Mouse (Mus musculus) MEL (cell line): Measurements from ENCODE around the gene Gm9747. TPM values are rescaled to one million over a fixed set of nuclear protein-coding genes. Genes with fewer than 3 reads are reported as not detected.

Experiments
- DNase-seq: peaks from one replicate; pipeline ENCODE4 v3.0.0; 2011; ENCODE audit warnings: low read depth, low spot score
- H3K27ac ChIP-seq: 2 replicates; pipeline ENCODE4 v1.5.1; 2012; ENCODE audit warnings: low read depth, mild to moderate bottlenecking, control low read depth, low read length, moderate library complexity; ENCODE audit not compliant: control insufficient read depth
- H3K27me3 ChIP-seq, 2 experiments: fragments of 150-350 bp in 1 of 2; sonication (generic) in 1 of 2; 2 replicates each; pipeline ENCODE4 v1.6.1; 2012; ENCODE audit warnings: low read length in 2 of 2, mild to moderate bottlenecking in 2 of 2, improper control_type of control experiment in 1 of 2, moderate library complexity in 1 of 2; ENCODE audit not compliant: insufficient read depth in 2 of 2, control insufficient read depth in 1 of 2
- H3K36me3 ChIP-seq, 2 experiments: 2 replicates each; pipeline ENCODE4 v1.6.1; 2012 to 2014; ENCODE audit warnings: low read length in 2 of 2, improper control_type of control experiment in 1 of 2, inconsistent platforms in 1 of 2, mild to moderate bottlenecking in 1 of 2; ENCODE audit not compliant: insufficient read depth in 2 of 2, control insufficient read depth in 1 of 2
- H3K4me1 ChIP-seq, 2 experiments: fragments of 150-350 bp in 1 of 2; sonication (generic) in 1 of 2; 2 replicates each; pipeline ENCODE4 v1.6.1; 2012; ENCODE audit warnings: low read length in 2 of 2, improper control_type of control experiment in 1 of 2, mild to moderate bottlenecking in 1 of 2; ENCODE audit not compliant: insufficient read depth in 2 of 2, control insufficient read depth in 1 of 2
- H3K4me3 ChIP-seq, 2 experiments: fragments of 150-350 bp in 1 of 2; sonication (generic) in 1 of 2; 2 replicates each; pipeline ENCODE4 v1.5.1; 2012; ENCODE audit warnings: low read depth in 2 of 2, low read length in 2 of 2, mild to moderate bottlenecking in 2 of 2, moderate library complexity in 2 of 2, control low read depth in 1 of 2, improper control_type of control experiment in 1 of 2; ENCODE audit not compliant: control insufficient read depth in 1 of 2, insufficient read depth in 1 of 2
- H3K79me2 ChIP-seq: 2 replicates; pipeline ENCODE4 v1.6.1; 2012; ENCODE audit warnings: mild to moderate bottlenecking, low read length, moderate library complexity; ENCODE audit not compliant: control insufficient read depth, poor library complexity, insufficient read depth
- H3K9ac ChIP-seq: 2 replicates; pipeline ENCODE4 v1.6.1; 2012; ENCODE audit warnings: low read depth, mild to moderate bottlenecking, control low read depth, low read length, moderate library complexity; ENCODE audit not compliant: control insufficient read depth, poor library complexity, severe bottlenecking
- H3K9me3 ChIP-seq: fragments of 150-350 bp; sonication (generic); replicated peaks from 2 replicates; pipeline ENCODE4 v1.6.1; 2012; ENCODE audit warnings: mild to moderate bottlenecking, low read length, improper control_type of control experiment, moderate library complexity; ENCODE audit not compliant: insufficient read depth
- BHLHE40 ChIP-seq: IDR thresholded peaks from 2 replicates; pipeline ENCODE4 v1.6.1; 2012; ENCODE audit warnings: low read depth, mild to moderate bottlenecking, inconsistent platforms, low read length, improper control_type of control experiment, borderline replicate concordance
- CHD1 ChIP-seq: IDR thresholded peaks from 2 replicates; pipeline ENCODE4 v1.6.1; 2012; ENCODE audit warnings: low read depth, mild to moderate bottlenecking, inconsistent platforms, low read length, improper control_type of control experiment
- CTCF ChIP-seq, 3 experiments: IDR thresholded peaks in 2 of 3; conservative IDR thresholded peaks in 1 of 3; 2 replicates each; pipeline ENCODE4 v1.5.1; 2011 to 2012; ENCODE audit warnings: low read length in 3 of 3, low read depth in 2 of 3, mild to moderate bottlenecking in 2 of 3, improper control_type of control experiment in 1 of 3, inconsistent platforms in 1 of 3, mixed read lengths in 1 of 3, moderate library complexity in 1 of 3; ENCODE audit not compliant: control insufficient read depth in 1 of 3, insufficient read depth in 1 of 3, poor library complexity in 1 of 3, severe bottlenecking in 1 of 3
- E2F4 ChIP-seq: IDR thresholded peaks from 2 replicates; pipeline ENCODE4 v1.6.1; 2011; ENCODE audit warnings: low read depth, low read length, improper control_type of control experiment, borderline replicate concordance
- ELF1 ChIP-seq: IDR thresholded peaks from 2 replicates; pipeline ENCODE4 v1.6.1; 2014; ENCODE audit warnings: low read depth, mild to moderate bottlenecking, inconsistent platforms, low read length, improper control_type of control experiment, moderate library complexity
- EP300 ChIP-seq, 2 experiments: IDR thresholded peaks; 2 replicates each; pipeline ENCODE4 v1.6.1; 2011; ENCODE audit warnings: improper control_type of control experiment in 2 of 2, low read length in 2 of 2, low read depth in 1 of 2, mild to moderate bottlenecking in 1 of 2
- ETS1 ChIP-seq: IDR thresholded peaks from 2 replicates; pipeline ENCODE4 v1.6.1; 2012; ENCODE audit warnings: low read depth, mild to moderate bottlenecking, inconsistent platforms, low read length, improper control_type of control experiment, moderate library complexity
- GABPA ChIP-seq: IDR thresholded peaks from 2 replicates; pipeline ENCODE4 v1.6.1; 2012; ENCODE audit warnings: low read depth, mild to moderate bottlenecking, inconsistent platforms, low read length, improper control_type of control experiment, moderate library complexity
- JUND ChIP-seq: IDR thresholded peaks from 2 replicates; pipeline ENCODE4 v1.6.1; 2011; ENCODE audit warnings: low read depth, mild to moderate bottlenecking, improper control_type of control experiment, low read length
- KAT2A ChIP-seq: conservative IDR thresholded peaks from 2 replicates; pipeline ENCODE4 v1.6.1; 2012; ENCODE audit warnings: low read depth, low read length, improper control_type of control experiment, inconsistent platforms
- MEF2A ChIP-seq: IDR thresholded peaks from 2 replicates; pipeline ENCODE4 v1.6.1; 2014; ENCODE audit warnings: low read depth, mild to moderate bottlenecking, inconsistent platforms, low read length, improper control_type of control experiment; ENCODE audit not compliant: poor library complexity, insufficient replicate concordance, severe bottlenecking; ENCODE audit errors: extremely low read depth
- MXI1 ChIP-seq: IDR thresholded peaks from 2 replicates; pipeline ENCODE4 v1.6.1; 2011; ENCODE audit warnings: mild to moderate bottlenecking, low read depth, low read length, improper control_type of control experiment
- MYB ChIP-seq: IDR thresholded peaks from 2 replicates; pipeline ENCODE4 v1.6.1; 2011; ENCODE audit warnings: mild to moderate bottlenecking, low read depth, low read length, improper control_type of control experiment
- POLR2A ChIP-seq, 2 experiments: IDR thresholded peaks; 2 replicates each; pipeline ENCODE4 v1.6.1; 2011 to 2012; ENCODE audit warnings: low read length in 2 of 2, mild to moderate bottlenecking in 2 of 2, control low read depth in 1 of 2, improper control_type of control experiment in 1 of 2, low read depth in 1 of 2, moderate library complexity in 1 of 2; ENCODE audit not compliant: control insufficient read depth in 1 of 2, insufficient read depth in 1 of 2, poor library complexity in 1 of 2
- POLR2AphosphoS2 ChIP-seq: IDR thresholded peaks from 2 replicates; pipeline ENCODE4 v1.6.1; 2011; ENCODE audit warnings: low read length, improper control_type of control experiment
- SIN3A ChIP-seq: IDR thresholded peaks from 2 replicates; pipeline ENCODE4 v1.6.1; 2012; ENCODE audit warnings: low read length, improper control_type of control experiment, inconsistent platforms
- TAL1 ChIP-seq: IDR thresholded peaks from 2 replicates; pipeline ENCODE4 v1.6.1; 2012; ENCODE audit warnings: mild to moderate bottlenecking, inconsistent platforms, low read length, moderate library complexity, mixed read lengths
- TCF12 ChIP-seq: IDR thresholded peaks from 2 replicates; pipeline ENCODE4 v1.6.1; 2014; ENCODE audit warnings: low read depth, mild to moderate bottlenecking, inconsistent platforms, low read length, improper control_type of control experiment, moderate library complexity
- UBTF ChIP-seq: IDR thresholded peaks from 2 replicates; pipeline ENCODE4 v1.6.1; 2012; ENCODE audit warnings: low read depth, mild to moderate bottlenecking, inconsistent platforms, low read length, improper control_type of control experiment, moderate library complexity, borderline replicate concordance; ENCODE audit not compliant: insufficient read depth
- USF2 ChIP-seq, 2 experiments: IDR thresholded peaks; 2 replicates each; pipeline ENCODE4 v1.6.1; 2011 to 2012; ENCODE audit warnings: improper control_type of control experiment in 2 of 2, low read length in 2 of 2, borderline replicate concordance in 1 of 2, inconsistent platforms in 1 of 2, low read depth in 1 of 2, mild to moderate bottlenecking in 1 of 2; ENCODE audit not compliant: insufficient read depth in 1 of 2
- ZMIZ1 ChIP-seq: IDR thresholded peaks from 2 replicates; pipeline ENCODE4 v1.6.1; 2012; ENCODE audit warnings: low read depth, mild to moderate bottlenecking, inconsistent platforms, low read length, improper control_type of control experiment, moderate library complexity
- ZNF384 ChIP-seq: IDR thresholded peaks from 2 replicates; pipeline ENCODE4 v1.6.1; 2012; ENCODE audit warnings: low read depth, mild to moderate bottlenecking, inconsistent platforms, low read length, improper control_type of control experiment
- polyA plus RNA-seq, 2 experiments: library from polyadenylated mRNA; stranded (reverse) in 1 of 2; unstranded in 1 of 2; fragments of >175 nt in 1 of 2; fragments of >200 nt in 1 of 2; gene quantifications; 2 replicates each; pipeline versions ENCODE4 v1.2.1 to v1.2.4; 2012; ENCODE audit warnings: low replicate concordance in 2 of 2, low read depth in 1 of 2; ENCODE audit not compliant: insufficient read length in 2 of 2, insufficient read depth in 1 of 2, missing spikeins in 1 of 2
- total RNA-seq: library from RNA; depleted of rRNA; stranded (reverse); fragments of 300-350 nt; gene quantifications from 2 replicates; pipeline ENCODE4 v1.2.3, GENCODE M21; 2012

The Gm9747 gene
- total and polyA plus RNA-seq, 3 experiments: not detected

GRCm38 (mm10) chr1:82243260-82243825, 10.4 kb downstream of the Gm9747 start:
- H3K4me3 ChIP-seq: no peak overlapping the region

GRCm38 (mm10) chr1:82245002-82245401, 12.1 kb downstream of the Gm9747 start:
- Histone ChIP-seq H3K27ac (no peak overlapping the region), H3K4me3 (no peak overlapping the region), H3K9ac (no peak overlapping the region), H3K4me1 (no peaks in the 10 kb centered on the region), H3K79me2 (no peaks in the 10 kb centered on the region), H3K36me3 (no peaks in the 10 kb centered on the region), H3K9me3 (no peaks in the 10 kb centered on the region), H3K27me3 (no peaks in the 10 kb centered on the region)
- TF ChIP-seq USF2 (IDR thresholded peaks at IDR 0.05; ENCODE audit: borderline replicate concordance in 1 of 2, insufficient read depth in 1 of 2, low read depth in 1 of 2, low read length in 2 of 2) (no peak), ETS1 (no peak), JUND (no peak), ZMIZ1 (no peak), TCF12 (no peak), POLR2A (IDR thresholded peaks at IDR 0.05; ENCODE audit: control insufficient read depth in 1 of 2, insufficient read depth in 1 of 2, low read depth in 1 of 2, low read length in 2 of 2, poor library complexity in 1 of 2) (no peak), KAT2A (no peak), BHLHE40 (no peak), MXI1 (no peak)
- DNase-seq: no peak

More at GRCm38 (mm10) chr1:82243260-82243825, 10.4 kb downstream of the Gm9747 start:
- Histone ChIP-seq H3K27ac (no peak overlapping the region), H3K36me3 (no peaks in the 10 kb centered on the region), H3K79me2 (no peaks in the 10 kb centered on the region), H3K4me1 (no peaks in the 10 kb centered on the region), H3K9ac (no peak overlapping the region), H3K27me3 (no peaks in the 10 kb centered on the region), H3K9me3 (no peaks in the 10 kb centered on the region)
- DNase-seq: no peak
- no peak for TF ChIP-seq ELF1
- TF ChIP-seq TCF12: no peak
- TF ChIP-seq EP300 (IDR thresholded peaks at IDR 0.05; ENCODE audit: low read depth in 1 of 2, low read length in 2 of 2): no peak
- TF ChIP-seq MYB: no peak
- no peak for TF ChIP-seq BHLHE40
- TF ChIP-seq JUND: no peak
- TF ChIP-seq E2F4: no peak
- TF ChIP-seq KAT2A: no peak
- no peak for TF ChIP-seq UBTF
- no peak for TF ChIP-seq MXI1
- no peak for TF ChIP-seq GABPA
- no peak for TF ChIP-seq MEF2A
- TF ChIP-seq ZNF384: no peak
- TF ChIP-seq POLR2AphosphoS2: no peak
- TF ChIP-seq TAL1: no peak
- no peak for TF ChIP-seq SIN3A
- TF ChIP-seq CHD1: no peak
- no peak for TF ChIP-seq CTCF (IDR thresholded peaks at IDR 0.05 in 2 of 3, conservative IDR thresholded peaks at IDR 0.05 in 1 of 3; ENCODE audit: control insufficient read depth in 1 of 3, insufficient read depth in 1 of 3, low read depth in 2 of 3, low read length in 3 of 3, poor library complexity in 1 of 3, severe bottlenecking in 1 of 3)
